ENCODE assay signal across 19 mouse cellular contexts in genomic region chr6:93353353-93354125, GRCm38 (mm10).
"Had no signal": no experiment of that assay in that cellular context is flagged by ENCODE, and none has a peak within 500 bp of the region (broad histone marks: within the 10 kb centered on the region; RNA-seq: fewer than 3 reads in every experiment).

No protein-coding gene starts in this region.

- H3K4me2 ChIP-seq: limb, embryonic 13.5 days; liver, embryonic 12.5 days; liver, embryonic 15.5 days; lung, embryonic 15.5 days; midbrain, embryonic 15.5 days had no signal

- DNase-seq: kidney, postnatal 25 days; layer of hippocampus, adult 9-11 months; liver; lung, adult 18-20 months; lung, postnatal 10 days; lung, postnatal 36 days; thymus, adult 2 months; thymus, postnatal 14 days; thymus, postnatal 4 days had no signal

- H3K27me3 ChIP-seq: limb, embryonic 13.5 days; liver, embryonic 12.5 days; liver, embryonic 15.5 days; lung, embryonic 15.5 days; megakaryocyte, embryonic 14.5 days; midbrain, embryonic 15.5 days had no signal

- H3K27ac ChIP-seq: kidney, postnatal 0 days; layer of hippocampus, adult 2 months; limb, embryonic 10.5 days; limb, embryonic 13.5 days; liver, embryonic 12.5 days; liver, embryonic 15.5 days; lung, embryonic 15.5 days; midbrain, embryonic 10.5 days; midbrain, embryonic 15.5 days had no signal

- H3K4me3 ChIP-seq: layer of hippocampus, adult 2 months; limb, embryonic 10.5 days; limb, embryonic 13.5 days; liver, embryonic 12.5 days; liver, embryonic 15.5 days; lung, embryonic 15.5 days; megakaryocyte, embryonic 14.5 days; midbrain, embryonic 10.5 days; midbrain, embryonic 15.5 days had no signal

- H3K9ac ChIP-seq: limb, embryonic 13.5 days; liver, embryonic 12.5 days; liver, embryonic 15.5 days; lung, embryonic 15.5 days; midbrain, embryonic 15.5 days had no signal

- H3K9me3 ChIP-seq: limb, embryonic 10.5 days; limb, embryonic 13.5 days; liver, embryonic 12.5 days; liver, embryonic 15.5 days; lung, embryonic 15.5 days; midbrain, embryonic 10.5 days; midbrain, embryonic 15.5 days had no signal

- ATAC-seq: liver, embryonic 12.5 days; midbrain, embryonic 15.5 days had no signal

- H3K4me1 ChIP-seq: limb, embryonic 13.5 days; liver, embryonic 12.5 days; liver, embryonic 15.5 days; megakaryocyte, embryonic 14.5 days had no signal

- H3K36me3 ChIP-seq: limb, embryonic 10.5 days; limb, embryonic 13.5 days; liver, embryonic 12.5 days; liver, embryonic 15.5 days; lung, embryonic 15.5 days; midbrain, embryonic 10.5 days; midbrain, embryonic 15.5 days had no signal
